Mouse (Mus musculus): Measurements from ENCODE around the gene Tmem215. TPM values are rescaled to one million over a fixed set of nuclear protein-coding genes. Genes with fewer than 3 reads are reported as not detected.

Gene Tmem215
- polyA plus RNA-seq, 1 experiment from 2014 or later, result 0.49 TPM

- H3K27me3 ChIP-seq (ENCODE audit: control insufficient read depth, insufficient read depth, low read length), result no peaks in the 10 kb centered on the region
- no peak for ATAC-seq (replicated peaks; ENCODE audit: extremely low read depth, insufficient read depth, low FRiP score)
- H3K4me2 ChIP-seq (ENCODE audit: low read depth, low read length), result no peak overlapping the region
- no peaks in the 10 kb centered on the region for H3K4me1 ChIP-seq (ENCODE audit: control insufficient read depth, insufficient read depth, low read length)
- 85% methylated on average over 8 of the region's 8 CpGs for WGBS
- H3K27ac ChIP-seq (ENCODE audit: low read length), result no peak overlapping the region
- H3K4me3 ChIP-seq (ENCODE audit: low read length), result no peak overlapping the region
- H3K9ac ChIP-seq (ENCODE audit: low read length), result no peak overlapping the region
- no peaks in the 10 kb centered on the region for H3K36me3 ChIP-seq (ENCODE audit: control insufficient read depth, insufficient read depth)
- no peaks in the 10 kb centered on the region for H3K9me3 ChIP-seq (replicated peaks; ENCODE audit: control insufficient read depth, low read length)
Measured at GRCm38 (mm10) chr4:40491731-40492130, 19.8 kb downstream of the Tmem215 start.

GRCm38 (mm10) chr4:40496354-40496753 is 24.4 kb downstream of the Tmem215 start:
- Histone ChIP-seq H3K36me3 (ENCODE audit: control insufficient read depth, insufficient read depth) (no peaks in the 10 kb centered on the region), H3K4me3 (ENCODE audit: low read length) (no peak overlapping the region), H3K27ac (ENCODE audit: low read length) (no peak overlapping the region), H3K9ac (ENCODE audit: low read length) (no peak overlapping the region), H3K27me3 (ENCODE audit: control insufficient read depth, insufficient read depth, low read length) (no peaks in the 10 kb centered on the region), H3K9me3 (replicated peaks; ENCODE audit: control insufficient read depth, low read length) (no peaks in the 10 kb centered on the region), H3K4me1 (ENCODE audit: control insufficient read depth, insufficient read depth, low read length) (no peaks in the 10 kb centered on the region), H3K4me2 (ENCODE audit: low read depth, low read length) (no peak overlapping the region)
- WGBS, result 80% methylated on average over 6 of the region's 6 CpGs
- no peak for ATAC-seq (replicated peaks; ENCODE audit: extremely low read depth, insufficient read depth, low FRiP score)

- no peaks in the 10 kb centered on the region for H3K27me3 ChIP-seq (ENCODE audit: control insufficient read depth, insufficient read depth, low read length)
- no peak overlapping the region for H3K4me2 ChIP-seq (ENCODE audit: low read depth, low read length)
- no peaks in the 10 kb centered on the region for H3K4me1 ChIP-seq (ENCODE audit: control insufficient read depth, insufficient read depth, low read length)
- H3K9me3 ChIP-seq (replicated peaks; ENCODE audit: control insufficient read depth, low read length), result no peaks in the 10 kb centered on the region
- H3K27ac ChIP-seq (ENCODE audit: low read length), result no peak overlapping the region
- no peak for ATAC-seq (replicated peaks; ENCODE audit: extremely low read depth, insufficient read depth, low FRiP score)
- no peak overlapping the region for H3K9ac ChIP-seq (ENCODE audit: low read length)
- no peak overlapping the region for H3K4me3 ChIP-seq (ENCODE audit: low read length)
- no peaks in the 10 kb centered on the region for H3K36me3 ChIP-seq (ENCODE audit: control insufficient read depth, insufficient read depth)
- 83% methylated on average over 5 of the region's 5 CpGs for WGBS
Measured at GRCm38 (mm10) chr4:40496828-40497227, 24.8 kb downstream of the Tmem215 start.

GRCm38 (mm10) chr4:40499812-40500591 is 28.0 kb downstream of the Tmem215 start:
- H3K4me2 ChIP-seq (ENCODE audit: low read depth, low read length), result no peak overlapping the region
- no peak overlapping the region for H3K27ac ChIP-seq (ENCODE audit: low read length)
- no peak overlapping the region for H3K4me3 ChIP-seq (ENCODE audit: low read length)
- no peaks in the 10 kb centered on the region for H3K36me3 ChIP-seq (ENCODE audit: control insufficient read depth, insufficient read depth)
- no peaks in the 10 kb centered on the region for H3K27me3 ChIP-seq (ENCODE audit: control insufficient read depth, insufficient read depth, low read length)
- no peaks in the 10 kb centered on the region for H3K9me3 ChIP-seq (replicated peaks; ENCODE audit: control insufficient read depth, low read length)
- 84% methylated on average over 11 of the region's 11 CpGs for WGBS
- ATAC-seq (replicated peaks; ENCODE audit: extremely low read depth, insufficient read depth, low FRiP score), result no peak
- no peaks in the 10 kb centered on the region for H3K4me1 ChIP-seq (ENCODE audit: control insufficient read depth, insufficient read depth, low read length)
- no peak overlapping the region for H3K9ac ChIP-seq (ENCODE audit: low read length)

GRCm38 (mm10) chr4:40502459-40502858 is 30.5 kb downstream of the Tmem215 start:
- ATAC-seq (replicated peaks; ENCODE audit: extremely low read depth, insufficient read depth, low FRiP score), result no peak
- H3K9me3 ChIP-seq (replicated peaks; ENCODE audit: control insufficient read depth, low read length), result no peaks in the 10 kb centered on the region
- no peaks in the 10 kb centered on the region for H3K27me3 ChIP-seq (ENCODE audit: control insufficient read depth, insufficient read depth, low read length)
- no peak overlapping the region for H3K9ac ChIP-seq (ENCODE audit: low read length)
- no peak overlapping the region for H3K27ac ChIP-seq (ENCODE audit: low read length)
- 58% methylated on average over 3 of the region's 3 CpGs for WGBS
- H3K4me2 ChIP-seq (ENCODE audit: low read depth, low read length), result no peak overlapping the region
- no peak overlapping the region for H3K4me3 ChIP-seq (ENCODE audit: low read length)
- no peaks in the 10 kb centered on the region for H3K4me1 ChIP-seq (ENCODE audit: control insufficient read depth, insufficient read depth, low read length)
- no peaks in the 10 kb centered on the region for H3K36me3 ChIP-seq (ENCODE audit: control insufficient read depth, insufficient read depth)

GRCm38 (mm10) chr4:40509534-40509933 is 37.6 kb downstream of the Tmem215 start:
- no peaks in the 10 kb centered on the region for H3K9me3 ChIP-seq (replicated peaks; ENCODE audit: control insufficient read depth, low read length)
- WGBS, result 73% methylated on average over 16 of the region's 16 CpGs
- ATAC-seq (replicated peaks; ENCODE audit: extremely low read depth, insufficient read depth, low FRiP score), result no peak
- H3K36me3 ChIP-seq (ENCODE audit: control insufficient read depth, insufficient read depth), result no peaks in the 10 kb centered on the region
- no peak overlapping the region for H3K4me3 ChIP-seq (ENCODE audit: low read length)
- H3K4me1 ChIP-seq (ENCODE audit: control insufficient read depth, insufficient read depth, low read length), result no peaks in the 10 kb centered on the region
- H3K4me2 ChIP-seq (ENCODE audit: low read depth, low read length), result no peak overlapping the region
- H3K9ac ChIP-seq (ENCODE audit: low read length), result no peak overlapping the region
- H3K27me3 ChIP-seq (ENCODE audit: control insufficient read depth, insufficient read depth, low read length), result no peaks in the 10 kb centered on the region
- no peak overlapping the region for H3K27ac ChIP-seq (ENCODE audit: low read length)

- Histone ChIP-seq H3K9me3 (replicated peaks; ENCODE audit: control insufficient read depth, low read length) (no peaks in the 10 kb centered on the region), H3K4me2 (ENCODE audit: low read depth, low read length) (no peak overlapping the region), H3K4me1 (ENCODE audit: control insufficient read depth, insufficient read depth, low read length) (no peaks in the 10 kb centered on the region), H3K27me3 (ENCODE audit: control insufficient read depth, insufficient read depth, low read length) (no peaks in the 10 kb centered on the region), H3K36me3 (ENCODE audit: control insufficient read depth, insufficient read depth) (no peaks in the 10 kb centered on the region), H3K9ac (ENCODE audit: low read length) (no peak overlapping the region), H3K4me3 (ENCODE audit: low read length) (no peak overlapping the region), H3K27ac (ENCODE audit: low read length) (no peak overlapping the region)
- ATAC-seq (replicated peaks; ENCODE audit: extremely low read depth, insufficient read depth, low FRiP score), result no peak
- WGBS, result 86% methylated on average over 2 of the region's 2 CpGs
Measured at GRCm38 (mm10) chr4:40513235-40513634, 41.3 kb downstream of the Tmem215 start.

- Histone ChIP-seq H3K4me2 (ENCODE audit: low read depth, low read length) (no peak overlapping the region), H3K27ac (ENCODE audit: low read length) (no peak overlapping the region), H3K9ac (ENCODE audit: low read length) (no peak overlapping the region), H3K4me3 (ENCODE audit: low read length) (no peak overlapping the region), H3K27me3 (ENCODE audit: control insufficient read depth, insufficient read depth, low read length) (no peaks in the 10 kb centered on the region), H3K4me1 (ENCODE audit: control insufficient read depth, insufficient read depth, low read length) (no peaks in the 10 kb centered on the region), H3K36me3 (ENCODE audit: control insufficient read depth, insufficient read depth) (no peaks in the 10 kb centered on the region), H3K9me3 (replicated peaks; ENCODE audit: control insufficient read depth, low read length) (peaks cover 5% of the 10 kb centered on the region)
- 90% methylated on average over 14 of the region's 14 CpGs for WGBS
- ATAC-seq (replicated peaks; ENCODE audit: extremely low read depth, insufficient read depth, low FRiP score), result no peak
Measured at GRCm38 (mm10) chr4:40518545-40519324, 46.8 kb downstream of the Tmem215 start.

Data from heart, embryonic 16.5 days (tissue).